Mouse (Mus musculus): Measurements from ENCODE around the gene Abcc5. TPM values are rescaled to one million over a fixed set of nuclear protein-coding genes. Genes with fewer than 3 reads are reported as not detected.

The Abcc5 gene
- polyA plus RNA-seq, 1 experiment, result 6.1 TPM

DNA sequence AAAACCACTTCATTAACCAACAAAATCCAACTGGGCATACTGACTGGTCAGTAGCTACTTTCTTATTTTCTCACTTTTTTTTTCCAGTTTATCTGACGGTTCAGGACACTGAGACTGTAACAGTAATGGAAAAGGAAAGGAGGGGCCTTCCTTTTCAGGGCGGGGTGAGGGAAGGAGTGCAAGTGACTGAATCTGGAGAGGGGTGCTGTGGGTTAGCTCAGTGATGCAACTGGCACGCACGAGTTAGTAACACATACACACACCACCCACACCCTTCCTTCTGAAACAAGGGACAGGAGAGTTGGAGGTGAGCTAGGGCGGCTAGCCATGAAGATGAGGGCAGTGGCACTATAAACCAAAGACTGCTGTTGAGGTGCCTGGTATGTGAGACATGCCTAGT, 102.3 kb downstream of the Abcc5 start:
- TF ChIP-seq GATA1 (IDR thresholded peaks at IDR 0.05; ENCODE audit: low read length), result no peak

DNA sequence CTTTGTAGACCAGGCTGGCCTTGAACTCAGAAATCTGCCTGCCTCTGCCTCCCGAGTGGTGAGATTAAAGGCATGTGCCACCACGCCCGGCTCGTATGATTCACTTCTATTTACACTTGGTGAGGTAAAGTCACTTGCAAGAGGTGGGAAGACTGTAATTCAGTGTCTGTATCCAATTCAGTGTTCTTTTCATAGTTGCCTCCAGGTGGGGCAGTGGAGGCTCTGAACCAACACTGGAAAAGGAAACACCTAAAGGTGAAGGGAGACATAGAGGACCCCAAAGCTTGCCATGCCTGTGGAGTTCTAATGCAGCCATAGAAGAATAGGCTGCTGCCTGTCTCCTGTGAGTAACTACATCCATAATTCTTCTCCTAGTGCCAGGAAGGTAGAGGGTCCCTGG, 103.9 kb downstream of the Abcc5 start:
- TF ChIP-seq GATA1 (IDR thresholded peaks at IDR 0.05; ENCODE audit: low read length), result no peak

DNA sequence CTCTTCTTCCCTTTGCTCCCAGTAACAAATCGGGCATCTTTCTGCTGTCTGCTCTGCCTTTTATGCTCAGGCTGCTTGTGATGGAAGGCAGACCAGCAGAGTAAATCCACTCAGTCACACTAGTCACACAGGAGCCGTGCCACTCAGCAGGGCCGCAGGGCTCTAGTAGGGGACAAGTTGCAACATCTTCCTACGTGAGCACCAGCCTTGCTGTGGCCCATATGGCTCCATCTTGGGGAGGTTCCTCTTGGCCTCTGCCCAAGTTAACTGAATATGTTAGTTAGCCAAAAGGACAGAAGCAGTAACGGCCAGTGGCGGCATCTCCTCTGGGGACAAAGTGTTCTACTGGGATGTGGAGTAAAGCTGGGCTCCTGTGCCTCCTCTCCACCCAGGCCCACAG, 109.4 kb downstream of the Abcc5 start:
- TF ChIP-seq GATA1 (IDR thresholded peaks at IDR 0.05; ENCODE audit: low read length), result no peak

DNA sequence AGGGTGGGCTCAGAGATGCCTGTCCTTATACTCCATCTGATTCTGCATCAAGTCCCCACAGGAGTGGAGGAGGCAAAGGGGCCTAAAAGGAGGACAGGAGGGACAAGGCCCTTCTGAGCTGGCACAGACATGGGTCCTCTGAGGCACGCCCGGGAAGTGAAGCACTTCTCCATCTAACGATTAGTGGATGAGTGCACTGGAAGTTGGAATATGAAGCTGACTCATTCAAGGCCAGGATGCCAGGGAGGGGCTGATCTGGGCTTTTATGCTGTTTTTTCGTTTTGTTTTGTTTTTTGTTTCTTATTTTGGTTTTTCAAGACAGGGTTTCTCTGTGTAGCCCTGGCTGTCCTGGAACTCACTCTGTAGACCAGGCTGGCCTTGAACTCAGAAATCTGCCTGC, 110.9 kb downstream of the Abcc5 start:
- no peak for TF ChIP-seq GATA1 (IDR thresholded peaks at IDR 0.05; ENCODE audit: low read length)

DNA sequence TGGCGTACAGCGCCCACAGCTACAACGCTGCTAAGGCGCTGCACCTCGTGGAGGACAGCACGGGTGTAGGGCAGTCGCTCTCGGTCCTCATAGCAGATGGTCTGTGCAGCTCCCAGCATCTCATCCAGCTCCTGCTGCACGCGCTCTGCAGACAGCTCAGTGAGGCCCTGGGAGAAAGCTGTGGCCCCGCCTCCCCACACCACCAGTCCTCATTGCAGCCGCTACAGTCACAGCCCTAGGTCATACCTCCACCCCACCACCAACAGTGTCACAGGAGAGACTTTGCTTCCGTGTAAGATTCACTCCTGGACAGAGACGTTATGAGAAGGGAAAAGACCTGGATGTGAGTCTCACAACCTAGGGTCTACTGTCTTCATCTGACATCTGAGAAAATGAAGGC, 113.9 kb downstream of the Abcc5 start:
- TF ChIP-seq GATA1 (IDR thresholded peaks at IDR 0.05; ENCODE audit: low read length), result no peak

DNA sequence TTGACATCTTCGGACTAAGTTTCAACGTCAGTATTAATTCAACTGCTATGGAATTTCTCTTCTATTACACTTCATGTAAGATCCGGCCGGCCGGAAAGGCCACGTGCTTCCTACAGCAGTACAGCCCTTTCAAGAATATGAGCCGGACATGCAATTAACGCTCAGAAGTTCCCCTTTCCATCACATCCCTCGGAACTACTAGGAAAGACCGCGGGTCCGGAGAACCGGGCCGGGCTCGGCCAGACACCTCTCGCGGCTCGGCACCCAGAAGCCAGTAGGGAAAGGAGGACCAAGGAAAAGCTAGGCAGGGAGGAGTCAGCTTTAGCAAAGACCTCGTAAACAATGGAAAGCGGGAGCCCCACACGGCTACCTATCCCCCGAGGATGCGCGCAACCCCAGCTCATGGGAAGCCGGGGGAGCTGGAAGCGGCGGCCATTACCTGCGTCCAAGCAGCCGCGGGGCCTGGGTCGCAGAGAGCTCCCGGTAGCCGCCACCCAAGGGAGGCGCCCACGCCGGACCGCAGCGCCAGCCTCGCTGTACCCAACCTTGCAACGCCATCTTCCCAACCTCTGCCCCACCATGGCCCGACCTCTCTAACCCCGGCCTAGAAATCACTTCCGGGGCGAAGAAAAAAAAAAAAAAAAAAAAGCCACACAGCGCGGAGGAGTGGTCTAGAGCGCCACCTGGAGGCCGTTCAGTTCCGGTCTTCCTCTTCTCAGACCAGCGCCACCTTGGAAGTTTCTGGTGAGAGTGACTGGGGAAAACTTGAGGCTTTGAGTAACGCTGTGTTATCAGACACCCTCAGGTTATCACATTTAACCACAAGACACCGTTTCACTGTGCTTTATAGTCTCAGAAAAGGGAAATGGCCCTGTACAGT, 124.2 kb downstream of the Abcc5 start, which contains the start of gene Parl:
Gene Parl (minus strand): TSS at position 618 of the 880 bp plus-strand sequence.
- peak; percentile 72 for TF ChIP-seq GATA1 (IDR thresholded peaks at IDR 0.05; ENCODE audit: low read length)

DNA sequence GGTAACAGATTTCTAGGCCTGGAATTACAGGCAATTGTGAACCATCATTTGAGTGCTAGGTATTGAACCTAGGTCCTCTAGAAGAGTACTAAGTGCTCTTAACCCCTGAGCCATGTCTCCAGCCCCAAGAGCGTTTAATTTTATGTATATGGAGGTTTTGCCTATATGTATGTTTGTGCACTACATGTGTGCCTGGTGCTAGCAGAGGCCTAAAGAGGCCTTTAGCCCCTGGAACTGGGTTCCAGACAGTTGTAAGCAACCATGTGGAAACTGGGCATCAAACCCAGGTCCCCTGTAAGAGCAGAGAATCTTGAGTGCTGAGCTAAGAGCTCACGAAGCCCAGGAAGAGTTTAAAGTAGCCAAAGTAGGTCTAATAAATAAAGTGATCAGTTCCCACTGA, 126.1 kb downstream of the Abcc5 start:
- no peak for TF ChIP-seq GATA1 (IDR thresholded peaks at IDR 0.05; ENCODE audit: low read length)

Other genes with a start within 250 kb of the Abcc5 start
- gene Map6d1, start 185.0 kb downstream of the Abcc5 start, polyA plus RNA-seq (2012), result not detected in 2 replicates
- 227 and 416 TPM in 2 replicates for gene Parl, start 124.0 kb downstream of the Abcc5 start, polyA plus RNA-seq (2012)
- not detected in 2 replicates for gene Cyp2ab1, start 101.0 kb downstream of the Abcc5 start, polyA plus RNA-seq (2012)
- gene Eif2b5, start 72.4 kb upstream of the Abcc5 start, polyA plus RNA-seq (2012), result 37.0 and 41.0 TPM in 2 replicates
- gene Dvl3, start 90.6 kb upstream of the Abcc5 start, polyA plus RNA-seq (2012), result 27.3 and 29.1 TPM in 2 replicates
- 66.4 and 77.9 TPM in 2 replicates for gene Ap2m1, start 109.1 kb upstream of the Abcc5 start, polyA plus RNA-seq (2012)
- 31.7 and 40.6 TPM in 2 replicates for gene Abcf3, start 122.2 kb upstream of the Abcc5 start, polyA plus RNA-seq (2012)
- 0.06 and 0.13 TPM in 2 replicates for gene Vwa5b2, start 163.1 kb upstream of the Abcc5 start, polyA plus RNA-seq (2012)
- gene Eef1akmt4, start 185.2 kb upstream of the Abcc5 start, polyA plus RNA-seq (2012), result 4.2 and 14.3 TPM in 2 replicates
- not detected in 2 replicates for gene Gm49333, start 185.2 kb upstream of the Abcc5 start, polyA plus RNA-seq (2012)
- gene Alg3, start 185.3 kb upstream of the Abcc5 start, polyA plus RNA-seq (2012), result 11.5 and 15.2 TPM in 2 replicates
- 0.71 and 0.84 TPM in 2 replicates for gene Camk2n2, start 194.9 kb upstream of the Abcc5 start, polyA plus RNA-seq (2012)
- not detected in 2 replicates for gene Ece2, start 203.4 kb upstream of the Abcc5 start, polyA plus RNA-seq (2012)
- 341 and 527 TPM in 2 replicates for gene Psmd2, start 225.3 kb upstream of the Abcc5 start, polyA plus RNA-seq (2012)
- 1,202 and 1,405 TPM in 2 replicates for gene Eif4g1, start 241.9 kb upstream of the Abcc5 start, polyA plus RNA-seq (2012)